Mouse (Mus musculus) myocyte (in vitro differentiated cells): ENCODE data around the gene Lcp2.

Experiments
- CEBPB ChIP-seq: IDR thresholded peaks from 2 replicates; pipeline ENCODE4 v1.6.1; 2011; ENCODE audit warnings: mild to moderate bottlenecking, moderate library complexity; ENCODE audit not compliant: poor library complexity, insufficient read depth, severe bottlenecking
- E2F4 ChIP-seq: IDR thresholded peaks from one replicate; pipeline ENCODE4 v1.6.1; 2011; ENCODE audit warnings: mild to moderate bottlenecking, control low read depth, moderate library complexity; ENCODE audit not compliant: insufficient read depth
- MAX ChIP-seq: IDR thresholded peaks from one replicate; pipeline ENCODE4 v1.6.1; 2011; ENCODE audit warnings: low read depth, mild to moderate bottlenecking, control low read depth
- MYOD1 ChIP-seq, 3 experiments: IDR thresholded peaks; one replicate each; pipeline ENCODE4 v1.6.1; 2011; ENCODE audit warnings: control low read depth in 2 of 3, low read depth in 2 of 3, mild to moderate bottlenecking in 2 of 3, moderate library complexity in 1 of 3; ENCODE audit not compliant: insufficient read length in 2 of 3, control insufficient read depth in 1 of 3
- MYOG ChIP-seq, 3 experiments: IDR thresholded peaks; one replicate each; pipeline ENCODE4 v1.6.1; 2011; ENCODE audit warnings: control low read depth in 2 of 3, low read depth in 2 of 3, mild to moderate bottlenecking in 2 of 3; ENCODE audit not compliant: insufficient read length in 2 of 3, control insufficient read depth in 1 of 3, insufficient read depth in 1 of 3
- POLR2A ChIP-seq: IDR thresholded peaks from one replicate; pipeline ENCODE4 v1.6.1; 2011; ENCODE audit warnings: low read depth, mild to moderate bottlenecking, control low read depth, moderate library complexity; ENCODE audit not compliant: insufficient read length
- TCF12 ChIP-seq: IDR thresholded peaks from one replicate; pipeline ENCODE4 v1.6.1; 2011; ENCODE audit warnings: mild to moderate bottlenecking, control low read depth; ENCODE audit not compliant: poor library complexity, insufficient read depth, severe bottlenecking
- USF1 ChIP-seq: IDR thresholded peaks from one replicate; pipeline ENCODE4 v1.6.1; 2011; ENCODE audit warnings: low read depth, mild to moderate bottlenecking, control low read depth, moderate library complexity

DNA sequence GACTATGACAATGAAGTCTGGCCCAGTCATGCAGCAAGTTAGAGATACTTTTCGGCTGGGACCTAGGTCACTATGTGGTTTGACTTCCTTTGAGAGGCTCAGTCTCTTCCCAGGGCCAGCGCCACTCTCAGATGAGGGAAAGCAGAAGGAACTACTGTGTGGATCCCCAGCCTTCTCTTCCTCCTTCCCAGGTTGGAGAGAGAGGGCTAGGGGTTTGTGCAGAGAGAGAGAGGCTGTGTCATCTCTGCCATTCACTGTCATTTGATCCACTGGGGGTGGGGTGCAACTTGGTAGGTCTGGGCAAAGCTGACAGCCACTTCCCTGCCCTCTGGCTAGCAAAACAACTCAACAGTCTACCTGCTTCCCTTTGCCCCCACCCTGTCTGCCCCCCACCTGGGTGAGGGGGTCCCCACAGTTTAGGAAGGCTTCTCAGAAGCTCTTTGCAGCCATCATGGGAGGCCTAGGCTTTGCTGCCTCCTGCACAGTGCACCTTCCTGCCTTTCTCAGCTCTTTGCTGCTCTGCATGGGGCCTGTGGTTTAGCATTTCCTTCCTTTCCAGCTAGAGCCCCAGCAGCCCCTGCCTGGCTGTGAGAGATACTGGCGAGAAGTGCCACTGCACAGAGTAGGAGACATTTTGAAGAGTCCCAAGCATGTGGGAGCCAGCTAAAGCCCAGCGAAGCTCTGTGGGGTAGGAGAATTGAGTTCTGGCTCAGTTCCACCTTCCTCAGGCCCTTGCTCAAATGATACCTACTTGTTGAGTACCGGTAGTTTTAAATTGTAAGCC lies 17.2 kb downstream of the Lcp2 start:
- TF ChIP-seq USF1 (no peak), POLR2A (no peak), CEBPB (no peak), MAX (no peak), E2F4 (no peak), MYOG (IDR thresholded peaks at IDR 0.05; ENCODE audit: control insufficient read depth in 1 of 3, insufficient read depth in 1 of 3, insufficient read length in 2 of 3, low read depth in 2 of 3) (no peak), TCF12 (no peak), MYOD1 (IDR thresholded peaks at IDR 0.05; ENCODE audit: control insufficient read depth in 1 of 3, insufficient read length in 2 of 3, low read depth in 2 of 3) (no peak)
